24 mouse cellular contexts compared by ENCODE assay signal in the genomic region with DNA sequence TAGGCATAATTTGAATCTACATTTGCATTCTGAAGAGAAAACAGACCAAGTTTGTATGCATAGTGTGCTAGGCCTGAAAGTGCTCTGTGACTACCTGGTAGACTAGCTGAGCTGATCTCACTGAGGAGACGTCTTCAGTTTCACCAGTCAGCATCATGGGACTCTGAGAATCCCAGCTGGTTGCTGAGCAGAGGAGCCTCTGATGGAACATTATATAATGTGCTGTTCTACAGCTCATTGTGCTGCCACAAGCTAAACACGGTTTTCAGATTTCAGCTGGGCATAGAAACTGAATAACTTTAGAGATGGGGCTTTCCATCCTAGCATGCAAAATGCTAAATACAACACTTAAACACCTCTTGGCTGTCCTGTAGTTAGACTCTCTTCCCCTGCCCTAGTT.
DNase-seq lines count a peak whose midpoint lies in the region; ATAC-seq and TF ChIP-seq lines count a peak whose summit lies in the region.
"Had no signal": no experiment of that assay in that cellular context is flagged by ENCODE, and none has a peak within 500 bp of the region (broad histone marks: within the 10 kb centered on the region; RNA-seq: fewer than 3 reads in every experiment).

No protein-coding gene starts in this region.

- no peak overlapping the region for H3K9ac ChIP-seq in intestine, postnatal 0 days (ENCODE audit: low read depth, low read length)
- H3K9ac ChIP-seq: forebrain, postnatal 0 days; heart, embryonic 12.5 days; heart, embryonic 15.5 days; hindbrain, embryonic 13.5 days had no signal

- no peaks in the 10 kb centered on the region for H3K4me1 ChIP-seq in intestine, postnatal 0 days (replicated peaks; ENCODE audit: control insufficient read depth, insufficient read depth, low read length)
- H3K4me1 ChIP-seq: hindbrain, embryonic 13.5 days had no signal

- DNase-seq in layer of hippocampus, adult 9-11 months = peak; percentile 38
- no peak for DNase-seq in layer of hippocampus, adult 11-12 months (ENCODE audit: low spot score)
- DNase-seq in right cerebral cortex, postnatal 25 days = peak; percentile 27
- no peak for DNase-seq in right cerebral cortex, adult 2 months (ENCODE audit: low spot score in 2 of 2)
- peak; percentile 35 for DNase-seq in telencephalon, adult 2 months (ENCODE audit: low read depth, low spot score)
- DNase-seq: adrenal gland, adult 8-10 months; adrenal gland, postnatal 25 days; cerebellum, adult 18-20 months; cerebellum, adult 9-10 months; cerebellum, postnatal 14 days; forebrain, postnatal 0 days; gastrocnemius, postnatal 25 days; heart, adult 18-20 months; heart, postnatal 10 days; heart, postnatal 36 days had no signal

- no peaks in the 10 kb centered on the region for H3K27me3 ChIP-seq in intestine, postnatal 0 days (replicated peaks; ENCODE audit: control insufficient read depth, insufficient read depth, low read length)
- H3K27me3 ChIP-seq: heart, embryonic 12.5 days had no signal

- no peak for TF ChIP-seq CTCF in intestine, postnatal 0 days (IDR thresholded peaks at IDR 0.05; ENCODE audit: low read depth)

- H3K27ac ChIP-seq in intestine, postnatal 0 days (ENCODE audit: low read depth, low read length) = no peak overlapping the region
- H3K27ac ChIP-seq: heart, embryonic 15.5 days; hindbrain, embryonic 10.5 days; hindbrain, embryonic 13.5 days had no signal

- 85% methylated on average over 2 of the region's 2 CpGs for WGBS in intestine, postnatal 0 days

- no peaks in the 10 kb centered on the region for H3K9me3 ChIP-seq in intestine, postnatal 0 days (ENCODE audit: control insufficient read depth)
- H3K9me3 ChIP-seq: heart, embryonic 12.5 days; heart, embryonic 15.5 days; hindbrain, embryonic 10.5 days; hindbrain, embryonic 13.5 days had no signal

- no peaks in the 10 kb centered on the region for H3K36me3 ChIP-seq in intestine, postnatal 0 days (ENCODE audit: control insufficient read depth, insufficient read depth)
- H3K36me3 ChIP-seq: heart, embryonic 12.5 days; heart, embryonic 15.5 days; hindbrain, embryonic 10.5 days; hindbrain, embryonic 13.5 days had no signal

- no peak overlapping the region for H3K4me2 ChIP-seq in intestine, postnatal 0 days (replicated peaks; ENCODE audit: low read depth)
- H3K4me2 ChIP-seq: heart, embryonic 12.5 days; heart, embryonic 15.5 days; hindbrain, embryonic 13.5 days had no signal

- ATAC-seq in intestine, postnatal 0 days = no peak
- ATAC-seq: activated CD4-positive, CD25-positive, alpha-beta regulatory T cell, adult 4 months; CD4-positive, CD25-positive, alpha-beta regulatory T cell, adult 4 months; forebrain, embryonic 14.5 days; forebrain, postnatal 0 days; hindbrain, embryonic 16.5 days had no signal

- H3K4me3 ChIP-seq in intestine, postnatal 0 days (ENCODE audit: low read depth, low read length) = no peak overlapping the region
- H3K4me3 ChIP-seq: heart, embryonic 12.5 days; heart, embryonic 15.5 days; hindbrain, embryonic 10.5 days; hindbrain, embryonic 13.5 days had no signal

Comparison
In these comparisons a context has a peak if more than half of its experiments do, and no peak if none do; other contexts are left out.
1. DNase-seq: peak in layer of hippocampus, adult 9-11 months (single experiment), right cerebral cortex, postnatal 25 days (single experiment) and telencephalon, adult 2 months (single experiment); none in layer of hippocampus, adult 11-12 months (single experiment) and right cerebral cortex, adult 2 months (0 of 2).